Mouse (Mus musculus): ENCODE data around the gene Taok1.
"Not testable (repeated sequence)": the region's sequence is repeated elsewhere in the genome, so short reads cannot be mapped to it uniquely, and the experiment has no call there.

Gene Taok1

GRCm38 (mm10) chr11:77607538-77608455 is at the start of gene Taok1:
Gene Taok1 (minus strand): TSS chr11:77607815.
- in situ Hi-C loops (cut with MboI), result no loop called here

GRCm38 (mm10) chr11:77653406-77654190 is 46.0 kb upstream of the Taok1 start:
- in situ Hi-C loops (cut with MboI), result not testable (repeated sequence)

- in situ Hi-C loops (cut with MboI), result no loop called here
These were observed 44.9 kb upstream of the Taok1 start for GRCm38 (mm10) chr11:77652484-77652883.

GRCm38 (mm10) chr11:77648878-77649277 is 41.3 kb upstream of the Taok1 start:
- in situ Hi-C loops (cut with MboI), result no loop called here

GRCm38 (mm10) chr11:77645481-77645880 is 37.9 kb upstream of the Taok1 start:
- in situ Hi-C loops (cut with MboI), result no loop called here

GRCm38 (mm10) chr11:77641390-77641789 is 33.8 kb upstream of the Taok1 start:
- in situ Hi-C loops (cut with MboI), result no loop called here

- in situ Hi-C loops (cut with MboI), result no loop called here
These were observed 22.6 kb upstream of the Taok1 start for GRCm38 (mm10) chr11:77630257-77630670.

GRCm38 (mm10) chr11:77629476-77629875 is 21.9 kb upstream of the Taok1 start:
- in situ Hi-C loops (cut with MboI), result no loop called here

GRCm38 (mm10) chr11:77626596-77627535 is 19.3 kb upstream of the Taok1 start:
- in situ Hi-C loops (cut with MboI), result no loop called here

GRCm38 (mm10) chr11:77625061-77625855 is 17.6 kb upstream of the Taok1 start:
- in situ Hi-C loops (cut with MboI), result no loop called here

- in situ Hi-C loops (cut with MboI), result no loop called here
These were observed 16.9 kb upstream of the Taok1 start for GRCm38 (mm10) chr11:77624441-77625060.

- in situ Hi-C loops (cut with MboI), result no loop called here
These were observed 16.4 kb upstream of the Taok1 start for GRCm38 (mm10) chr11:77624002-77624401.

GRCm38 (mm10) chr11:77621902-77622535 is 14.4 kb upstream of the Taok1 start:
- in situ Hi-C loops (cut with MboI), result no loop called here

GRCm38 (mm10) chr11:77615084-77615624 is 7.5 kb upstream of the Taok1 start:
- in situ Hi-C loops (cut with MboI), result no loop called here

GRCm38 (mm10) chr11:77606835-77607537 is 629 bp downstream of the Taok1 start:
- in situ Hi-C loops (cut with MboI), result no loop called here

GRCm38 (mm10) chr11:77606469-77606834 is 1.2 kb downstream of the Taok1 start:
- in situ Hi-C loops (cut with MboI), result no loop called here

GRCm38 (mm10) chr11:77597266-77597665 is 10.3 kb downstream of the Taok1 start:
- in situ Hi-C loops (cut with MboI), result no loop called here

GRCm38 (mm10) chr11:77591388-77591787 is 16.2 kb downstream of the Taok1 start:
- in situ Hi-C loops (cut with MboI), result no loop called here

- in situ Hi-C loops (cut with MboI), result no loop called here
These were observed 16.8 kb downstream of the Taok1 start for GRCm38 (mm10) chr11:77590801-77591200.

Data from mature B cell (primary cell).